Mouse (Mus musculus): ENCODE data around the gene Ecm1. TPM values are rescaled to one million over a fixed set of nuclear protein-coding genes. Genes with fewer than 3 reads are reported as not detected.

Ecm1 gene
- polyA plus RNA-seq, 1 experiment from 2014 or later, result 20.5 TPM

DNA sequence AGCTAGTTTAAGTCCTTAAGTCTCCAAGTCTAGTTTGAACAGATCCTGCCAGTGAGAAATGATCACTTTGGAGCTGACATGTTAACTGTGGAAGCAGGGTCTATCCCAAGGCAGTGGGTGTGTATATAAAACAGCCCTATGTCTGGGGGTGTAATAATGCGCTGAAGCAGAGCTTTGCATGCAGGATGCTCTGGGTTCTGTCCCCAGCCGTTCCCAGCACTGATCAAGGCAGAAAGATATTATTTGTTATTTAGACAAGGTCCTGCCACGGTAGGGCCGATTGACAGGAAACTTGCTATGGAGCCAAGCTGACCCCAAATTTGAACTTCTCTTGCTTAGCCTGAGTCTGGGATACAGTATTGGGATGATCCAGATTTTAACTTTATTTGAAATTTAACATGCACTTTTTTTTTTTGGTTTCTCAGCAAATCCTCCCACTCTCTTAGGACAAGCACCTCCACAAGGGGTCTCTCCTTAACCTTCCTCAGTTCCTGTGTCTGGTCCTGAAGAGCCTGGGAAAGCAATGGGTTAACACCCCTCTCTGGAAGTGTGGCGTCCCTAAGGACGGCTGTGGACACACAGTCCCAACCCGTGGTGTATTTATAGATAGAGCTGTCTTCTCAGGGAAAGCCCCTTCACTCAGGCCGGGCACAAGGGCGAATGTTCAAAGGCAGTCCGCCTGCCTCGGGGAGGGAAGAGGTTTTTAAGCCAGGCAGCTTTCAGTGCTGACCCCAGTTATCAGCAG is 50.0 kb downstream of the Ecm1 start:
- Histone ChIP-seq H3K36me3 (ENCODE audit: control insufficient read depth, insufficient read depth, low read length) (no peaks in the 10 kb centered on the region), H3K4me1 (ENCODE audit: control insufficient read depth, insufficient read depth, low read length) (peaks cover 16% of the 10 kb centered on the region), H3K27me3 (ENCODE audit: control insufficient read depth, insufficient read depth, low read length) (no peaks in the 10 kb centered on the region), H3K9ac (ENCODE audit: low read length) (no peak overlapping the region), H3K4me3 (ENCODE audit: low read depth, low read length) (no peak overlapping the region), H3K27ac (ENCODE audit: low read depth, low read length) (no peak overlapping the region), H3K9me3 (ENCODE audit: control insufficient read depth, low read length) (no peaks in the 10 kb centered on the region), H3K4me2 (ENCODE audit: low read depth) (no peak overlapping the region)
- no peak for DNase-seq (ENCODE audit: low spot score)
- ATAC-seq (ENCODE audit: insufficient read depth, low FRiP score, low TSS enrichment), result no peak
- WGBS, result 41% methylated on average over 11 of the region's 11 CpGs

DNA sequence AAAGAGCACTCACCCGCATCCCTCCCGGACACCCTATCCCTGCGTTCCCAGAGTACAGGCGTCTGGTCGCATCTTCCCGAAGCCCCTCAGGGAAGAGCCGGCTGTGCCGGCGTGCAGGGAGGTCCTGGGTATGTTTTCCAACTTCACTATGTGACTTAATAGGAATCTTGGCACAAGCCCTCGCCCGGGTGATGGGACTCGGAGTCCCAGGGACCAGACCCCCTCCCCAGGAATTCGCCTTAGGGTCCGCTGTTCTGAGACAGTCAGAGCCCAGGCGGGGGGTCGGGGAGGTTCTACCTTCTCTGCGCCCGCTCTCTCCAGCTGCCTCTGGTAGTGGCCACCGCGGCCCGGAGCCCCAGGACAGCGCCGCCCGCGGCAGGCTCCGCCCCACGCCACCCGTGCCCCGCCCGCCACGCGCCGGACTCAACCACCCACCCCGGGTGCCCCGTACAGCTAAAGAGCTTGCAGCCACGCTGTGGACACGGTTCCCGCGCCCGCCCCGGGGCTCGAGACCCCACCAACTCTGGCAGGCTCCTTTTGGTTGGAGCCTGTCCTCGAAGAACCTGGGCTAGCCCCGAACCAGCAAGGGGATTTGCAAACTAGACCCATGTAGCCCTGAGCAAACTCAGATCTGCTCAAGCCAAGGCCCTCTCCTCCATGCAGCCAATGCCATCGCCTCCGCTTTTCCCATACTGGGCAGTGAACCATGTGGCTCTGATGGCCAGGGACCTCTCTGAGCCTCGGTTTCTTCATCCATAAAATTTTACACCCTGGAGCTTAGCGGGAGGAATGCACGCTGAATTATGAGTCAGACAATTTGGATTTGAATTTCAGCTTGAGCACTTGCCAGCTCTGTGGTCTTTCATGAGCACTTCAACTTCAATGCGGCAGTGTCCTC is 51.6 kb downstream of the Ecm1 start, which contains the start of gene Adamtsl4:
Adamtsl4 (minus strand) TSS at position 394 of the 898 bp plus-strand sequence.
- Histone ChIP-seq H3K9ac (ENCODE audit: low read length) (peak within 1 kb of the TSS; percentile 48), H3K27ac (ENCODE audit: low read depth, low read length) (no peak within 1 kb of the TSS)

DNA sequence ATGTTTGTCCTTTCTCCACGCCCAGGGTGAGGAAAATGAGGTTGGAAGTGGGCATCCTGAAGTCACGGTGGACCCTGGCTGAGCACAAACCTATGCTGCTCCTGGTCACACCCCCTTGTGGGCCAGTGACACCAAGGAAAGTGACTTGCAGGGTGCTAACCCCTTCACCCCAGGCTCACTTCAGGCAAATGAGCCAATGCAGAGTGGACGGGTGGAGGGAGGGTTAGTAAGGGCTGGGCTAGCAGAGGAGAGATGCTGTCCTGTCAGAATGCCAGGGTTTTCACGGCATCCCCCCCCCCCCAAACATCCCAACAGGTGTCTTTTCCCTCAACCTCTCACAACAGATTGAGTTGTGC is 52.2 kb downstream of the Ecm1 start:
- peak overlapping the region; percentile 67 for H3K4me2 ChIP-seq (ENCODE audit: low read depth)
- DNase-seq (ENCODE audit: low spot score) (no peak), ATAC-seq (ENCODE audit: insufficient read depth, low FRiP score, low TSS enrichment) (0 out of 2 replicates have a peak, but pooled peaks have one; percentile 12)
- H3K4me3 ChIP-seq (ENCODE audit: low read depth, low read length), result peak overlapping the region; percentile 31
- peaks cover 12% of the 10 kb centered on the region for H3K4me1 ChIP-seq (ENCODE audit: control insufficient read depth, insufficient read depth, low read length)
- peak overlapping the region; percentile 48 for H3K9ac ChIP-seq (ENCODE audit: low read length)
- H3K9me3 ChIP-seq (ENCODE audit: control insufficient read depth, low read length), result no peaks in the 10 kb centered on the region
- no peak overlapping the region for H3K27ac ChIP-seq (ENCODE audit: low read depth, low read length)
- WGBS, result 7% methylated on average over 4 of the region's 4 CpGs
- no peaks in the 10 kb centered on the region for H3K27me3 ChIP-seq (ENCODE audit: control insufficient read depth, insufficient read depth, low read length)
- no peaks in the 10 kb centered on the region for H3K36me3 ChIP-seq (ENCODE audit: control insufficient read depth, insufficient read depth, low read length)

More for the DNA sequence above, 51.6 kb downstream of the Ecm1 start, which contains the start of gene Adamtsl4:
- Histone ChIP-seq H3K36me3 (ENCODE audit: control insufficient read depth, insufficient read depth, low read length) (no peaks in the 10 kb centered on the region), H3K4me1 (ENCODE audit: control insufficient read depth, insufficient read depth, low read length) (peaks cover 12% of the 10 kb centered on the region), H3K27me3 (ENCODE audit: control insufficient read depth, insufficient read depth, low read length) (no peaks in the 10 kb centered on the region), H3K4me3 (ENCODE audit: low read depth, low read length) (peak within 1 kb of the TSS; percentile 31), H3K4me2 (ENCODE audit: low read depth) (peak within 1 kb of the TSS; percentile 67), H3K9me3 (ENCODE audit: control insufficient read depth, low read length) (no peaks in the 10 kb centered on the region)
- WGBS, result 6% methylated on average over 49 of the region's 50 CpGs
- ATAC-seq (ENCODE audit: insufficient read depth, low FRiP score, low TSS enrichment) (peak; percentile 51; the same call in 1 of the 2 replicates), DNase-seq (ENCODE audit: low spot score) (peak; percentile 48)

DNA sequence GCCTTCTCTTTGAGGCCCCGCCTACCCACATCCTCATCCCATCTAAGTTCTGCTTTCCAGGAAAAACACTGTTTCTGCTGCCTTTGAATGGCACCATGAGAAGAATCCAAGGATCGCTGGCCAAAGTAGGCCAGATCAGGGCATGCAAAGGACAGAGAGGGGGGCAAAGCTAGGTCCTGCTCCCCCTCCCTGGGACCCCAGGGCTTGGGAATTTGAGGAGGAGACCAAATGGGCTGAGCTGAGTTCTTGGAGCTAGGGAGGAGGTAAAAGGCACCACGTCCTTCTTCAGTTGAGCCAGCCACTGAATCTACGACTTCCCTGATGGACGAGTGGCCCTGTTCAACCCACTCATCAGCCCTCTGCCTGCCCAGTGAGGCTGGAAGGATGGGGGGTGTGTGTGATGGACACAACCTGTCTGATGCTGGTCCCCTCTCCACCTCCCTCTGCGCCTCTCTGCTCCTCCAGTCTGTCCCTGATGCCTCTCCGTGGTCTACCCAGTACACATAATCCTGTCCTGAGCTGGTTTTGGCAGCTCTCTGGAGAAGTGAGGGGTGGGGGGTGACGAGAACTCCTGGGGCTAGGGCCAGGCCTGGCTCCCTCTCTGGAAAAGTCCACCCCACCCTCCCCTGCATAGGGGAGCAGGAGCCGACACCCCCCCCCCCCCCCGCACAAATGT is 52.7 kb downstream of the Ecm1 start:
- no peak for ATAC-seq (ENCODE audit: insufficient read depth, low FRiP score, low TSS enrichment)
- Histone ChIP-seq H3K27ac (ENCODE audit: low read depth, low read length) (no peak overlapping the region), H3K9ac (ENCODE audit: low read length) (no peak overlapping the region), H3K4me1 (ENCODE audit: control insufficient read depth, insufficient read depth, low read length) (peaks cover 12% of the 10 kb centered on the region), H3K9me3 (ENCODE audit: control insufficient read depth, low read length) (no peaks in the 10 kb centered on the region), H3K4me3 (ENCODE audit: low read depth, low read length) (no peak overlapping the region), H3K27me3 (ENCODE audit: control insufficient read depth, insufficient read depth, low read length) (no peaks in the 10 kb centered on the region), H3K4me2 (ENCODE audit: low read depth) (peak overlapping the region; percentile 67; the same call in 1 of the 2 replicates), H3K36me3 (ENCODE audit: control insufficient read depth, insufficient read depth, low read length) (no peaks in the 10 kb centered on the region)
- WGBS, result 43% methylated on average over 9 of the region's 10 CpGs
- DNase-seq (ENCODE audit: low spot score), result no peak

GRCm38 (mm10) chr3:95685701-95686100 is 53.7 kb downstream of the Ecm1 start:
- Histone ChIP-seq H3K27me3 (ENCODE audit: control insufficient read depth, insufficient read depth, low read length) (no peaks in the 10 kb centered on the region), H3K4me1 (ENCODE audit: control insufficient read depth, insufficient read depth, low read length) (peaks cover 12% of the 10 kb centered on the region), H3K4me2 (ENCODE audit: low read depth) (no peak overlapping the region), H3K36me3 (ENCODE audit: control insufficient read depth, insufficient read depth, low read length) (no peaks in the 10 kb centered on the region), H3K9ac (ENCODE audit: low read length) (no peak overlapping the region), H3K9me3 (ENCODE audit: control insufficient read depth, low read length) (no peaks in the 10 kb centered on the region), H3K27ac (ENCODE audit: low read depth, low read length) (no peak overlapping the region), H3K4me3 (ENCODE audit: low read depth, low read length) (no peak overlapping the region)
- WGBS, result 75% methylated on average over 2 of the region's 2 CpGs
- DNase-seq (ENCODE audit: low spot score) (no peak), ATAC-seq (ENCODE audit: insufficient read depth, low FRiP score, low TSS enrichment) (no peak)

GRCm38 (mm10) chr3:95685301-95685700 is 54.1 kb downstream of the Ecm1 start:
- no peaks in the 10 kb centered on the region for H3K9me3 ChIP-seq (ENCODE audit: control insufficient read depth, low read length)
- H3K36me3 ChIP-seq (ENCODE audit: control insufficient read depth, insufficient read depth, low read length), result no peaks in the 10 kb centered on the region
- WGBS, result 92% methylated on average over 4 of the region's 4 CpGs
- H3K27me3 ChIP-seq (ENCODE audit: control insufficient read depth, insufficient read depth, low read length), result no peaks in the 10 kb centered on the region
- H3K9ac ChIP-seq (ENCODE audit: low read length), result no peak overlapping the region
- DNase-seq (ENCODE audit: low spot score), result no peak
- H3K27ac ChIP-seq (ENCODE audit: low read depth, low read length), result no peak overlapping the region
- no peak overlapping the region for H3K4me3 ChIP-seq (ENCODE audit: low read depth, low read length)
- no peak overlapping the region for H3K4me2 ChIP-seq (ENCODE audit: low read depth)
- no peak for ATAC-seq (ENCODE audit: insufficient read depth, low FRiP score, low TSS enrichment)
- H3K4me1 ChIP-seq (ENCODE audit: control insufficient read depth, insufficient read depth, low read length), result peaks cover 12% of the 10 kb centered on the region

- Histone ChIP-seq H3K4me1 (ENCODE audit: control insufficient read depth, insufficient read depth, low read length) (peaks cover 12% of the 10 kb centered on the region), H3K27me3 (ENCODE audit: control insufficient read depth, insufficient read depth, low read length) (no peaks in the 10 kb centered on the region), H3K9me3 (ENCODE audit: control insufficient read depth, low read length) (no peaks in the 10 kb centered on the region), H3K27ac (ENCODE audit: low read depth, low read length) (no peak overlapping the region), H3K9ac (ENCODE audit: low read length) (no peak overlapping the region), H3K36me3 (ENCODE audit: control insufficient read depth, insufficient read depth, low read length) (no peaks in the 10 kb centered on the region), H3K4me2 (ENCODE audit: low read depth) (no peak overlapping the region), H3K4me3 (ENCODE audit: low read depth, low read length) (no peak overlapping the region)
- ATAC-seq (ENCODE audit: insufficient read depth, low FRiP score, low TSS enrichment) (no peak), DNase-seq (ENCODE audit: low spot score) (no peak)
- 61% methylated on average over 5 of the region's 8 CpGs for WGBS
Measured at GRCm38 (mm10) chr3:95684846-95685245, 54.5 kb downstream of the Ecm1 start.
